ENCODE assay signal across 21 mouse cellular contexts in genomic region chr3:94882579-94882978, GRCm38 (mm10). TPM values are rescaled to one million over a fixed set of nuclear protein-coding genes. Genes with fewer than 3 reads are reported as not detected.
A peak's percentile ranks its signal among the peaks of the same experiment; 100 is the strongest.
DNase-seq lines count a peak whose midpoint lies in the region; TF ChIP-seq lines count a peak whose summit lies in the region.
"Had no signal": no experiment of that assay in that cellular context is flagged by ENCODE, and none has a peak within 500 bp of the region (broad histone marks: within the 10 kb centered on the region; RNA-seq: fewer than 3 reads in every experiment).

No protein-coding gene starts in this region.

- TF ChIP-seq POLR2A in liver, adult 2 months (IDR thresholded peaks at IDR 0.05; ENCODE audit: extremely low read depth, insufficient read depth, low read length) = no peak
- peak in 1 of 2 experiments; percentile 46; a peak in 1 of 4 replicates for TF ChIP-seq POLR2A in MEL (IDR thresholded peaks at IDR 0.05; ENCODE audit: control insufficient read depth in 1 of 2, insufficient read depth in 1 of 2, low read depth in 1 of 2, low read length in 2 of 2, poor library complexity in 1 of 2)
- 0 out of 2 replicates have a peak, but pooled peaks have one; percentile 3 for TF ChIP-seq POLR2A in embryonic fibroblast, embryonic 13.5 days (IDR thresholded peaks at IDR 0.05; ENCODE audit: low read depth, low read length)

- peaks cover 14% of the 10 kb centered on the region for H3K4me1 ChIP-seq in liver, adult 2 months (ENCODE audit: control insufficient read depth, insufficient read depth, low read length)
- H3K4me1 ChIP-seq in MEL (ENCODE audit: control insufficient read depth in 1 of 2, insufficient read depth in 2 of 2, low read length in 2 of 2) = peaks cover 4 to 15% of the 10 kb centered on the region in 2 experiments
- no peaks in the 10 kb centered on the region for H3K4me1 ChIP-seq in embryonic fibroblast, embryonic 13.5 days (ENCODE audit: control insufficient read depth, insufficient read depth, low read length)

- TF ChIP-seq RAD21 in MEL (IDR thresholded peaks at IDR 0.05; ENCODE audit: low read depth, low read length) = no peak

- H3K36me3 ChIP-seq in liver, adult 2 months (ENCODE audit: control insufficient read depth, insufficient read depth, low read length) = peaks cover 33% of the 10 kb centered on the region
- peaks cover 13 to 22% of the 10 kb centered on the region in 2 experiments for H3K36me3 ChIP-seq in MEL (ENCODE audit: control insufficient read depth in 1 of 2, insufficient read depth in 2 of 2, low read length in 2 of 2)

- H3K27me3 ChIP-seq in liver, adult 2 months (ENCODE audit: control insufficient read depth, insufficient read depth, low read length) = no peaks in the 10 kb centered on the region
- no peaks in the 10 kb centered on the region for H3K27me3 ChIP-seq in MEL (ENCODE audit: control insufficient read depth in 1 of 2, insufficient read depth in 2 of 2, low read length in 2 of 2)
- H3K27me3 ChIP-seq: CH12.LX, Patski had no signal

- H3K79me2 ChIP-seq in liver, adult 2 months (ENCODE audit: control insufficient read depth, insufficient read depth, low read length) = peaks cover 6% of the 10 kb centered on the region; the same call in 1 of the 2 replicates
- H3K79me2 ChIP-seq in MEL (ENCODE audit: control insufficient read depth, insufficient read depth, low read length, poor library complexity) = peaks cover 18% of the 10 kb centered on the region

- H3K4me3 ChIP-seq in liver, adult 2 months (ENCODE audit: insufficient read depth, low read depth, low read length) = no peak overlapping the region
- no peak overlapping the region for H3K4me3 ChIP-seq in MEL (ENCODE audit: control insufficient read depth in 1 of 2, insufficient read depth in 1 of 2, low read depth in 2 of 2, low read length in 2 of 2)
- H3K4me3 ChIP-seq in embryonic fibroblast, embryonic 13.5 days (ENCODE audit: insufficient read depth, low read length) = no peak overlapping the region

- no peak for TF ChIP-seq EP300 in MEL (IDR thresholded peaks at IDR 0.05; ENCODE audit: low read depth in 1 of 2, low read length in 2 of 2)

- H3K9me3 ChIP-seq in MEL (replicated peaks; ENCODE audit: insufficient read depth, low read length) = no peaks in the 10 kb centered on the region
- H3K9me3 ChIP-seq: G1E had no signal

- no peak for TF ChIP-seq CTCF in liver, adult 2 months (IDR thresholded peaks at IDR 0.05; ENCODE audit: low read depth, low read length)
- TF ChIP-seq CTCF in MEL (IDR thresholded peaks at IDR 0.05 in 2 of 3, conservative IDR thresholded peaks at IDR 0.05 in 1 of 3; ENCODE audit: control insufficient read depth in 1 of 3, insufficient read depth in 1 of 3, low read depth in 2 of 3, low read length in 3 of 3, poor library complexity in 1 of 3, severe bottlenecking in 1 of 3) = no peak
- no peak for TF ChIP-seq CTCF in embryonic fibroblast, embryonic 13.5 days (IDR thresholded peaks at IDR 0.05; ENCODE audit: borderline replicate concordance, insufficient read depth, low read length)

- no peak overlapping the region for H3K9ac ChIP-seq in liver, adult 2 months (ENCODE audit: low read depth, low read length)
- H3K9ac ChIP-seq in MEL (ENCODE audit: control insufficient read depth, low read depth, low read length, poor library complexity, severe bottlenecking) = no peak overlapping the region

- H3K27ac ChIP-seq in liver, adult 2 months (replicated peaks; ENCODE audit: insufficient read depth, low read depth, low read length) = peak overlapping the region; percentile 44
- no peak overlapping the region for H3K27ac ChIP-seq in MEL (ENCODE audit: control insufficient read depth, low read depth, low read length)
- H3K27ac ChIP-seq in embryonic fibroblast, embryonic 13.5 days (ENCODE audit: insufficient read depth, low read length) = no peak overlapping the region

- WGBS in liver, adult 2 months = 68% methylated on average over 3 of the region's 3 CpGs

- peak; percentile 66 for DNase-seq in heart, adult 11 months
- no peak for DNase-seq in heart, adult 8-10 months (ENCODE audit: low spot score)
- peak; percentile 56 for DNase-seq in liver, adult 2 months (ENCODE audit: extremely low read depth, low read depth, low spot score)
- no peak for DNase-seq in liver
- DNase-seq in MEL (ENCODE audit: low read depth, low spot score) = peak; percentile 24
- no peak for DNase-seq in layer of hippocampus, postnatal 25 days (ENCODE audit: extremely low spot score in 1 of 2, low spot score in 1 of 2)
- DNase-seq in right cerebral cortex, postnatal 25 days = no peak
- DNase-seq: adrenal gland, adult 2 months; adrenal gland, adult 8-10 months; adrenal gland, postnatal 10 days; adrenal gland, postnatal 14 days; adrenal gland, postnatal 25 days; adrenal gland, postnatal 36 days; B cell, adult 2 months; cerebellum, adult 11 months; cerebellum, adult 11-12 months; cerebellum, adult 18-20 months had no signal

TF ChIP-seq in MEL, 35 proteins besides CTCF, POLR2A, EP300 and RAD21:
- peak; percentile 79 for TF ChIP-seq POLR2AphosphoS2 (IDR thresholded peaks at IDR 0.05; ENCODE audit: low read length)
- no peak for TF ChIP-seq HCFC1 (IDR thresholded peaks at IDR 0.05; ENCODE audit: low read depth, low read length)

RNA-seq across cellular contexts. Expression of gene Psmb4, which starts 4.2 kb away (rescaled TPM):
- 100 to 1,000 TPM; 186 to 247 (median 204) TPM for total RNA-seq in heart, adult 8-10 months (2022)
- total RNA-seq in liver, adult 2 months (2014; rRNA removed) = 246 and 264 TPM in 2 replicates
- polyA plus RNA-seq in liver, adult 2 months (2012; rRNA removed) = 266 and 271 TPM in 2 replicates
- total RNA-seq in MEL (2012; rRNA removed) = 890 and 977 TPM in 2 replicates
- 100 to 1,000 TPM; 826 to 964 TPM for polyA plus RNA-seq in MEL (2012; ENCODE audit: insufficient read depth in 1 of 2, insufficient read length in 2 of 2, low read depth in 1 of 2, low replicate concordance in 2 of 2, missing spikeins in 1 of 2)
- polyA plus RNA-seq in embryonic fibroblast, embryonic 13.5 days (2011; ENCODE audit: insufficient read length, low read depth, missing spikeins) = 236 and 256 TPM in 2 replicates
- total RNA-seq in layer of hippocampus, postnatal 25 days (2021) = 100 to 1,000 TPM; 253 to 304 TPM

RNA-seq across cellular contexts. Expression of gene Pogz, which starts 45.2 kb away (rescaled TPM):
- 10 to 100 TPM; 15.4 to 21.3 (median 18.7) TPM for total RNA-seq in heart, adult 8-10 months (2022)
- total RNA-seq in liver, adult 2 months (2014; rRNA removed) = 6.3 and 6.8 TPM in 2 replicates
- 6.4 and 9.9 TPM in 2 replicates for polyA plus RNA-seq in liver, adult 2 months (2012; rRNA removed)
- total RNA-seq in MEL (2012; rRNA removed) = 10.6 and 12.9 TPM in 2 replicates
- polyA plus RNA-seq in MEL (2012; ENCODE audit: insufficient read depth in 1 of 2, insufficient read length in 2 of 2, low read depth in 1 of 2, low replicate concordance in 2 of 2, missing spikeins in 1 of 2) = 10 to 100 TPM in 1 of 2 experiments, not detected in 1; 31.6 TPM
- polyA plus RNA-seq in embryonic fibroblast, embryonic 13.5 days (2011; ENCODE audit: insufficient read length, low read depth, missing spikeins) = 34.7 and 41.6 TPM in 2 replicates
- total RNA-seq in layer of hippocampus, postnatal 25 days (2021) = 10 to 100 TPM; 47.6 to 57.9 TPM

RNA-seq across cellular contexts. Expression of gene Selenbp1, which starts 50.3 kb away (rescaled TPM):
- total RNA-seq in heart, adult 8-10 months (2022) = 100 to 1,000 TPM; 118 to 153 (median 121) TPM
- total RNA-seq in liver, adult 2 months (2014; rRNA removed) = 631 and 642 TPM in 2 replicates
- polyA plus RNA-seq in liver, adult 2 months (2012; rRNA removed) = 641 and 744 TPM in 2 replicates
- 109 and 179 TPM in 2 replicates for total RNA-seq in MEL (2012; rRNA removed)
- 100 to 1,000 TPM in 1 of 2 experiments, not detected in 1; 365 TPM for polyA plus RNA-seq in MEL (2012; ENCODE audit: insufficient read depth in 1 of 2, insufficient read length in 2 of 2, low read depth in 1 of 2, low replicate concordance in 2 of 2, missing spikeins in 1 of 2)
- polyA plus RNA-seq in embryonic fibroblast, embryonic 13.5 days (2011; ENCODE audit: insufficient read length, low read depth, missing spikeins) = 1.6 and 4.5 TPM in 2 replicates
- 10 to 100 TPM; 10.3 to 10.6 TPM for total RNA-seq in layer of hippocampus, postnatal 25 days (2021)

Comparison
In these comparisons a context has a peak if more than half of its experiments do, and no peak if none do; other contexts are left out.
1. DNase-seq: peak in heart, adult 11 months (single experiment), liver, adult 2 months (single experiment) and MEL (single experiment); none in heart, adult 8-10 months (single experiment), liver (single experiment), layer of hippocampus, postnatal 25 days (0 of 2) and right cerebral cortex, postnatal 25 days (single experiment).